Mouse (Mus musculus): Measurements from ENCODE around the gene Rpl36-ps4.

Gene Rpl36-ps4

DNA sequence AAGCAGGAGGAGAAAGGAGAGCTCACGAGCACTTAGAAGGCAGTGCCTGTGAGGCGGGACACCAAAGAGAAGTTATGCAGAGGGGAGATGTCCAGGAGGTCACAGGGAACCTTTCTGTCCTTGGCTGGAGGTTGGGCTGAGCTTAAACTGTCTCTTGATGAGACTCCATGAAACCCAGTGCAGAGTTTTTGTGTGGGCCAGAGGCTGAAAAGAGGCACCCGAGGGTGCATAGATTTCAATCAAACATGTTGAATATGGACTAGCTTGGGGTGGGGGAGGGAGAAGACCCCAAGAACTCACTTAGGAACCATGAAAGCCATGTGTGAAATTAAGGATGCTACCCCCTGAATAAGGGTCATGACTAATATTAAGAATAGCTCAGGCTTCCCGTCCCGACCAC, at the start of gene Rpl36-ps4:
Rpl36-ps4 (plus strand) TSS at position 301 of the 400 bp plus-strand sequence.
- no peak for DNase-seq (ENCODE audit: low spot score)

DNA sequence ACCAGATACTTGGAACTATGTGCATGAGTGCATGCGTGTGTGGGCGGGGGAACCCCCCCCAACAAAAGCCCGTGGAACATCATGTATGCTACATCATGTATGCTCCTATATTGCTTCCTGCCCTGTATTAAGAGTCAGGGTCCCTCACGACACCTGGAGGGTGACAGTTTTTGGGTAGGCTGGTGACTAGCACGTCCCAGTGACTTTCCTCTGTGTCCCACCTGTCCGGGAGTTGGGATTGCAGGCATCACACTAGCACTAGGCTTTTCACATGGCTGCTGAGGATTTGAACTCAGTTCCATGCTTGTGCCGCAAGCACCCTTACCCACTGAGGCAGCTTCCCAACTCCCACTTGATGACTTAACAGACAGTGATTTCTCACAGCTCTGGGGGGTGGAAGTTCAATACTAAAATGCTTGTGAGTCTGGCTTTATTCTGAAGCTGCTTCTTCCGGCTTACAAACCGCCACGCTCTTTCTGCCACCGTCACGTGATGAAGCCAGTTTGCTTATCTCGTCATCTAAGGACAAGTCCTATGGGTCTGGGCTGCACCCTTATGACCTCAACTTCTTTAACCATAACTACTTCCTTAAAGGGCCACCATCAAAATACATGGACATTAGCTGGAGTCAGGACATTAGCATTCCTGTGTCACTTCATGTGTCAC, 49.2 kb upstream of the Rpl36-ps4 start:
- no peak for DNase-seq (ENCODE audit: low spot score)

- no peak for DNase-seq (ENCODE audit: low spot score)
Measured at GRCm38 (mm10) chr17:87872286-87872685, 48.5 kb upstream of the Rpl36-ps4 start.

DNA sequence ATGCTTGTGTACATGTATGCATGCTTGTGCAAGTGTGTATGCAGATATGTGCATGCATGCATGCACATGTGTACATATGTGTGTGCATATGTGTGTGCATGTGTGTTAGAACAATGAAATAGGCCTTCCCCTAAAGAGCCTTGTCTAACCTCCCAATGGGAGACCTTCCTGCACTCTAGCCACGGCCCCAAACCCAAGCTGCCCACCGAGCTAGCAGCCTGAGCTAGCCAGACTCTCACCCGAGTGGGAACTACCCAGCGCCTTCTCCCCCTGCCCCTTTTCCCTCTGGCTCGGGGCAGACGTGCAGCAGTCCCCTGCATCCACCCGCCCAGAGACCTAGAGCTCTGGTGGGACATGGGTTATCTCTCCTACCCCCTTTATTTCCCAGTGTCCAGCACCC, 47.3 kb upstream of the Rpl36-ps4 start:
- no peak for DNase-seq (ENCODE audit: low spot score)

DNA sequence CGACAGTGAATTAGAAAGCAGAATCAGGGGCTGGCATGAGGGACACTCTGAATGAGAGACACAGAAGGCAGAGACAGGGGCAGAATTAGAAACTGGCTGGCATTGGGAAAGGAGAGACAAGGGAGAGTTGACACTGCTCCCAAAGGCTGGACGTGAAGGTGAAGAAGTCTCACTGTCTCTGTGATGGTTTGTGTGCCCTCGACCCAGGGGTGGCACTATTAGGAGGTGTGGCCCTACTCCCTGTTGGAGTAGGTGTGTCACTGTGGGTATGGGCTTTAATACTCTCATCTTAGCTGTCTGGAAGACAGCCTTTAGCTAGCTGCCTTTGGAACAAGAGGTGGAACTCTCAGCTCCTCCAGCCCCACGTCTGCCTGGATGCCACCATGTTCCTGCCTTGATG, 46.8 kb upstream of the Rpl36-ps4 start:
- DNase-seq (ENCODE audit: low spot score), result no peak

DNA sequence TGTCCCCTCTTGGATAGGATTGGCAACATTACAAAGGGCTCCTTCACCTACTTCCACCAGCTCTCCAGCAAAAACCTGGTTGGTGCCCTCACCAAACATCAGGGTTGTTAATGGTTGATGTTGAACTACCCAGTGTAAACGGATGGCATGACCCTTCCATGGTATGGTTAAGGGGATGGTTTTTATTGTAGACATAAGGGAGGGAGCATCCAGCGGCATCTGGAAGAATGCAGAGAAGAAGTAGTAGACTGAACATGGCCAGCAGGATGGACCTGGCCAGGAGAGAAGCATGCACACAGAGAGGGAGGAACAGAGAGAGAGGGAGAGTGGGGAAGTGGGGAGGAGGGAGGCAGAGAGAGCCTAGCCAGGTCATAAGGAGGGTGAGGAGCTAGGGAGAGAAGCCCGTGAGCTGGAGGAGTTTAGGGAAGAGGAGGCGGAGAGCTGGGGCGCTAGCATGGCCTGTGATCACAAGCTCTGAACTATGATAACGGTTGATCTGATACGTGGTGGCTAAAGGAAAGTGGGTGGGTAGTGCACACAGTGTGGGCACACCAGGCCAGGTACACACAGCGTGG, 45.3 kb upstream of the Rpl36-ps4 start:
- DNase-seq (ENCODE audit: low spot score), result no peak

DNA sequence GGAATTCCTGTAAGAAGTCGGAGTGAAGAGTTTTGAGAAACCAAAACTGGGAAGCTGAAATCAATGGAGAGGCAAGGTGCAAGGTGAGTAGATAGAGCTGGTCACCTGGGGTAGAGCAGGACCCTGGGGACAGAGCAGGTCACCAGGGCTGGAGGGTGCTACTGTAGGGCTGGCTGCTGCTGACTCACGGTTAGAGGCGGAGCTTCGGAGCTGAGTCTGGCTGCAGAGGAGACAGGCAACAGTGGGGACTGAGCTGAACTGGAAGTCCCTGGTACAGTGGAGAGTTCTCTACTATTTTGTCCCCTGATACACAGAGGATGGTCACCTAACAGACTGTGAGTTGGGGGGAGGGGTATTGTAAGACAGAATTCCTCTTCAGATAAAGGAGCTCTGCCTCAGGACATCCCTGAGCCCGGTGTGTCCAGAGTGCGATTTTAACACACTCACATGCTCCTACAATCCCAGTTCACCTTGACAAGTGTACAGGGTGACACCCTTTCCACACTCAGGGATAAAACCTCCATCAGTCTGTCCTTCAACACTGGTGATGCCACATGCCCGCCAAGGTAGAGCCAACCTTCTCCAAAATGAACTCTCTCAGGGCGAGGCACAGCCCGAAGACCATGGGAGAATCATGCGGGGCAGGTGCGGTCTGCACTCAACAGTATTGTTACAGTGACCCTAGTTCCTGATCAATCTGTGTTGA, 44.3 kb upstream of the Rpl36-ps4 start:
- no peak for DNase-seq (ENCODE audit: low spot score)

DNA sequence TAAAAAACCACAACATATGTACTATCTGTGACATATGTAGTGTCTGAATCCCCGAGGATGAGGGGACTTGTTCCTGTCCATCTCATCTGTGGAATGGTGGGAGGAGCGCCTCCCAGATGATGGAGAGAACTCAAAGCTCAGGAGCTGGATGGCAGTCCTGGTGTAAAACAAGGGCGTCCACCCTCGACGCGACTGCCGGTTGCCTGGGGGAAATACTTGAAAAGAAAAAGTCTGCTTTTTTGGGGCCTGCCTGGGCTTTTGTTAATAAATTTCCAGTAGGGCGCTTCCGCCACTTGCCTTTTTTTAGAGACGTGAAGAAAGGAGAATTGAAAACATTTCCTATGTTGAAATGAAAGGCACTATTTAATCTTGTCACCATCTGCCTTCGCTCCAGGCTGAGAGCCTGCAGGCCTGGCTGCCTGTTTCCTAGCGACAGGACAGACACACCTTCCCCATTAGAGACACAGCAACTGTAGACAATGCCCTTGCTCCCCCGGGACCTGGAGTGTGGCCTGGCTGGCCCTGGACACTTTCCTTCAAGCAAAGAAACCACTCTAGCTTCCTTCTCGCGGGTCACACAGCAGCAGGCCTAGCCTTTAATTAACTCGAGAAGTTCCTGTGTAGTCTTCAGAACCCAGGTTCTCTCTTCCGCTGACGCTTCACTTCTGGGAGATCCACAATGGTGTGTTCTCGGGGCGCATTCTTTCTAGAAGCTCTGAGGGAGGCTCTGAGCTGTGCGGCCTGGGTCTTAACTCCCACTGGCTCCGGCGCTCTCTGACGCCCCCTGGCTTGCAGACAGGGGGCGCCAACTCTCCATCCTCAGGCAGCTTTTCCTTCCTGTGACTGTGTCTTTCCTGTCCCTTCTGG, 43.3 kb upstream of the Rpl36-ps4 start:
- DNase-seq (ENCODE audit: low spot score), result peak; percentile 41

DNA sequence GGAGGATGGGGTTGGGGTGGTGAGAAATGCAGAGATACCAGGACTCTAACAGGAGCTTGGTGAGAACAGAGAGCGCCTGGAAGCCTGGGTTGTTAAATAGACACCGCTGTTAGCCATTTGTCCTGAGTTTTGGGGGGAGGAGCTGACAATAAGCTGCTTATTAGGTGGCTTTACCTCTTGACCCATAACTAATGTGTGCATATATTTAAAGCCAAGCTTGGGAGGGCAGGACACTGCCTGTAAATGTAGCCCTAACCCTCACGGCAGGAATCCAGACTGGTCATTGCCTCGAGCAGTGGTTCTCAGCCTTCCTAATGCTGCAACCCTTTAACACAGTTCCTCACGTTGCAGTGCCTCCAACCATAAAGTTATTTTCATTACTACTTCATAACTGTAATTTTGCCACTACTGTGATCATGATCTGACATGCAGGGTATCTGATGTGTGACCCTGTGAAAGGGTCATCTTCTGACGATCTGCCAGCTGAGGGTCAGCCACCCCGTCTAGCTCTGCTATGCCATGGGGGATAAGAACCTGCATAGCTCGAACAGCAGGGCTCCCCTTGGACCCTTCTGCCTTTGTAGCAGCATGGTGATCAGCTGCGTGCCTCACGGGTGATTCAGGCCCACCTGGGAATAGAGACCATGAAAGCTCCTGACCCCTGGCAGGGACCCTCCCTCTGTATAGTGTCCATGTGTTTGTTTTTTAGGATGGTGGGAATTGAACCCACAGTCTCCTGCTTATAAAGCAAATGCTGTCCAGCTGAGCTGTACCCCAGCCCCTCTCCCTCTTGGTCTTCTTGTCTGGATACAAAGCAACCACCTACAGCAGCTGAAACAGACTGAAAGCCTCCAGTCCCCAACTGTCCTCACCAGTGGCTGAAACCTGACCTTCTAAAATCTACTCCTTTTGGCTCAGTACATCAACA, 42.0 kb upstream of the Rpl36-ps4 start:
- DNase-seq (ENCODE audit: low spot score), result no peak

DNA sequence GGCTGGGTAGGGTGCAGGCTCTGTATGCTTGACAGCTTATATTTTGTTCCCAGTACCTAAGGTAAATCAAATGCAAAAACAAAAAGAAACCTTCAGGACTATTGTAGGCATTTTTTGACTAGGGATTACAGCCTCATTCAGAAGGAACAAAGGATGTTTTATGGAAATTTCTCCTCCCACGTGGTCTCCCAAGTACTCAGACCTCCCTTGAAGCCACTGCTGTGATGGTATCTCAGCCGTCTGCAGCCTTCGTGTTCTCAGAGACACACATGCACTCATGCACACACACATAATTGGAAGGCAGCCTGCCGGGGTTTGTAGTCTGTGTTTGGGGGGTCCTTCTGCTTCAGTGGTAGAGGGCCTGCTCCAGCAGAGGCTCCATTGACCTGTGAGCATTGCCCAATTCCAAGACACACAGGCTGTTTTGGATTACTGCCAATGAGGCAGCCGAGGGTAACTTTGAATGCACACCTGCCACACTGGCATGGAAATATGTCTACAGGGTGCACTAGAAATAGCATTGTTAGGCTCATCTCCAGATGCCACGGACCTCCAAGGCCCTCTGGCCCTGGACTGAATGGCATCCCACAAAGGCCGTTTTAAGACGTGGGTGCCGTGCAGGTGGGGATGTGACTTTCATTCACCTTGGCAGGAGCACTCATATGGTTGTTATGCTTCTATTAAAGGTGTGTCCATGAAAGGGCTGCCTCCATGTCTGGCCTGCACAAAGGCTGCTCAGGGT, 41.1 kb upstream of the Rpl36-ps4 start:
- DNase-seq (ENCODE audit: low spot score), result no peak

GRCm38 (mm10) chr17:87882594-87882993, 38.2 kb upstream of the Rpl36-ps4 start:
- no peak for DNase-seq (ENCODE audit: low spot score)

DNA sequence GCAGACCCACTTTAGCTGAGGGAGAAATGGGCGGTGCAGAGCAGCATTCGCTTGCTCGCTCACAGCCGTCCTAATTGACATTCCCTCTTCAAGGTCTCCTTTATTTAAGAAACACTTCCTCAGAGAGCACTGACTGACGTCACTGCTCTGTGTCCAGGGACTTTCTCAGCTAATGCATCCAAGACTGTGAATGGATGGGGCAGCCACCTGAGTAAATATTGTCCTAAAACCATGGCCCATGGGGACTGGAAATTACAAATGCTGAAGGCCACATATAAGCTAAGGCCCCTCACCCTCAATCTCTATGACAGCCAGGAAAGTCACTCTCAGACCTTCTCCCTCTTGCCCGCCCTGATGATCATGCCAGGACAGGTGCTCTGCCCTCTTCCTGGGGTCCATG, 23.6 kb upstream of the Rpl36-ps4 start:
- DNase-seq (ENCODE audit: low spot score), result no peak

- DNase-seq (ENCODE audit: low spot score), result no peak
Measured at GRCm38 (mm10) chr17:87900677-87901076, 20.1 kb upstream of the Rpl36-ps4 start.

DNA sequence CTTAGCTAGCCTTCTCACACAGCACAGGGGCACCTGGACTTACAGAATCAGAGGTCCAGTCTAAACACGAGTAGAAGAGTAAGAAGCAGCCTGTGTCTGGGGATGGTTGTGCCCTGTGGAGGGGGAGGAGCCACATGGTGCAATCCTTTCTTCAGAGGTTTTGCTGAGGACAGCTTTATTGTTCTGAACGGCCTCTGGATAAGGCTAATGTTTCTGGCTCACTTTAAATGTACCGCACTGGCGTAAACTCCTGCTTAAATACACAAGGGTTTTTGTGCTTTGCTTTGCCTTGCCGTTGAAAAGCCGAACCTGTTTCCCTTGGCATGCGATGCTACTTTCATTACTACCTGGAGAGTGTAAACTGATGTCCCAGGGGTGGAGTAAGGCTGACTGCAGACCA, 19.6 kb upstream of the Rpl36-ps4 start:
- DNase-seq (ENCODE audit: low spot score), result no peak

DNA sequence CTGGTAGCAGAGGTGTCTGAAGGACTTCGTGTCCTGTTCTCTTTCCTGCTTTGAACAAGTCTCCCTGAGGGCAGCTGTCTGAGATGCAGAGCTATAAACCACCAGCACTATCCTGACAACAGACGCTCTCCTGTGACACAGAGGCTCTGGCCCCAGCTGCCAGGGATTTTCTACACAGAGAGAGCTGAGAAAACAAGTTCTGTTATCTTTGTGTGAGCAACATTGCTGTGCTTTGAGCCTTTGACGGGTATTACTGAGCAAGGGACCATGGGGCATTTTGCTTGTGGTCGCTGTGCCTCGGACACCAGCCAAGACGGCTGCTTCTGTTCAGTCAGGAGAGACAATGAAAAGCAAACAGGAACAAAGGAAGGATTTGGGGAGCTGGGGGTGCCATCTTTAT, 17.6 kb upstream of the Rpl36-ps4 start:
- DNase-seq (ENCODE audit: low spot score), result no peak

GRCm38 (mm10) chr17:87903725-87904124, 17.1 kb upstream of the Rpl36-ps4 start:
- no peak for DNase-seq (ENCODE audit: low spot score)

DNA sequence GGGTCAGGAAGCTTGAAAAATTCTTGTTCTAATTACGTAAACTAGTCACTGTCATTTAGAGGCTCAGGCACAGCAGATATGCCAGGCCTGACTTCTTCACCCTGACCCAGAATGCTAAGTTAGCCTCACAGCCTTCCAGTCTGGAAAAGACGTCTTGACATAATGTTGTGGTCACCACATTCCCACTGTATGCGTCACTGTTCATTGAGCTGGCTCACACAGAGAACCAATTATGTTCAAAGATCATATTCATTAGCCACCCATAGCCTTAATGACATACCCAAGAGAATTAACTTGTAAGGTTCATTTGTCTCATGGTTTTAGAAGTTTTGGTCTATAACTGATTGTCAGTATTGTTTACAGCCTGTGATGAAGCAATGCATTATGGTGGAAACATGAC, 5.4 kb upstream of the Rpl36-ps4 start:
- DNase-seq (ENCODE audit: low spot score), result no peak

- no peak for DNase-seq (ENCODE audit: low spot score)
Measured at GRCm38 (mm10) chr17:87918121-87918520, 2.7 kb upstream of the Rpl36-ps4 start.

- DNase-seq (ENCODE audit: low spot score), result no peak
Measured at GRCm38 (mm10) chr17:87934326-87934725, 13.5 kb downstream of the Rpl36-ps4 start.

DNA sequence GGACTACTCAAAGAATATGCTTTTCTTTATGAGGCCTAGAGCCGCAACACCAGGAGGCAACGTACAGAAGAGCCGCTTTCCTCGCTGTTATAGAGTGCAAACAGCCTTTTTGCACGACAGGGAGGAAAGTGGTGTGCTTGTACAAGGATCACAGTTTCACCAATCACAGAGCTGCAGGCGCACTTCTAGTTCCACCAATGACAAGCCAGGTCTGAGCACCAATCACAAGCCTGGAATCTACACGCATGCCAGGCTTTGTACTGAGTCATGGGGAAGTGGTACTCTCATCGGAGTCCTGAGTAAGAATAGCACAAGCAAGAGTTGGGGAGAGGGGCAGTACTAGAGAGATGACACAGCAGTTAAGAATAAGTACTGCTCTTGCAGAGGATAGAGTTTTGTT, 14.0 kb downstream of the Rpl36-ps4 start:
- no peak for DNase-seq (ENCODE audit: low spot score)

DNA sequence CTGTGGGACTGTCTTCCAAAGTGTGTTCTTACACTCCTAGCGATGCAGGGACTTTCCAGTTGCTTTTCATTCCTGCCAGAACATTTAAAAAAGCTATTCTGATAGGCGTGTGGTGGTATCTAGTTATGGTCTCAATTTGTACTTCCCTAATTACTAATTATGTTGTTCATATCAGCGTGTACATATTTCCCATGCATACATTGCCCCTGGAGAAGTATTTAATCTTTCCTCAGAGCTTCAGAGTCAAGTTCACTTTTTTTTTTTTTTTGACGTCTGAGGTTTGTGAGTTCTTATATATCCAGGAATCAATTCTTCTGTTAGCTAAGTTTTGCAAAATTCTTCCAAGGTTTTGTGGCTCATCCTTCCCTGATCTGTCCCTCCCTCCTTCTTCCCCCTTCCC, 15.4 kb downstream of the Rpl36-ps4 start:
- DNase-seq (ENCODE audit: low spot score), result no peak
